Mouse (Mus musculus): ENCODE measurements around the gene Arhgap10. TPM values are rescaled to one million over a fixed set of nuclear protein-coding genes. Genes with fewer than 3 reads are reported as not detected.

Arhgap10 gene
- total and polyA plus RNA-seq, 3 experiments: 2.7 to 5.9 (median 4.8) TPM

- H3K79me2 ChIP-seq (replicated peaks; ENCODE audit: control insufficient read depth, extremely low read depth, insufficient read depth, poor library complexity, severe bottlenecking): no peaks in the 10 kb centered on the region
- H3K27me3 ChIP-seq (replicated peaks): no peaks in the 10 kb centered on the region
- no peaks in the 10 kb centered on the region for H3K36me3 ChIP-seq (replicated peaks in 1 of 2; ENCODE audit: control insufficient read depth in 1 of 2, insufficient read depth in 1 of 2, low read length in 1 of 2)
- TF ChIP-seq HCFC1 (IDR thresholded peaks at IDR 0.05; ENCODE audit: low read depth, low read length): no peak
- no peak for TF ChIP-seq JUN (IDR thresholded peaks at IDR 0.05; ENCODE audit: insufficient read depth, low read depth, low read length)
- no peak for TF ChIP-seq E2F4 (IDR thresholded peaks at IDR 0.05; ENCODE audit: insufficient replicate concordance, low read depth, low read length)
- TF ChIP-seq ZNF384 (IDR thresholded peaks at IDR 0.05; ENCODE audit: low read depth, low read length): no peak
- dilution Hi-C loops (cut with MboI; ENCODE audit: extremely low pct_ligation_motif_present, extremely low pct_unique_long_range_greater_than_20kb, low sequenced_read_pairs) (no loop called here), in situ Hi-C loops (cut with MboI; ENCODE audit: low pct_ligation_motif_present, low pct_unique_long_range_greater_than_20kb, low sequenced_read_pairs) (no loop called here)
- no peaks in the 10 kb centered on the region for H3K9me3 ChIP-seq (replicated peaks; ENCODE audit: low read length)
- H3K9ac ChIP-seq (ENCODE audit: insufficient read depth, low read depth): no peak overlapping the region
- no peak overlapping the region for H3K4me2 ChIP-seq (ENCODE audit: insufficient read depth, low read depth, poor library complexity, severe bottlenecking)
- no peak for DNase-seq (ENCODE audit: extremely low read depth)
- peaks cover 3 to 6% of the 10 kb centered on the region in 2 experiments; a peak in 3 of 4 replicates for H3K4me1 ChIP-seq (ENCODE audit: control insufficient read depth in 1 of 2, insufficient read depth in 2 of 2)
- no peak overlapping the region for H3K4me3 ChIP-seq (replicated peaks in 1 of 3; ENCODE audit: low read depth in 2 of 3, low read length in 2 of 3, poor library complexity in 1 of 3)
- no peak overlapping the region for H3K27ac ChIP-seq (ENCODE audit: insufficient read depth, low read depth)
Observed at GRCm38 (mm10) chr8:77284473-77284872, 233.3 kb downstream of the Arhgap10 start.

- Histone ChIP-seq H3K9me3 (replicated peaks; ENCODE audit: low read length) (no peaks in the 10 kb centered on the region), H3K4me1 (ENCODE audit: control insufficient read depth in 1 of 2, insufficient read depth in 2 of 2) (peaks cover 3 to 6% of the 10 kb centered on the region in 2 experiments; a peak in 3 of 4 replicates), H3K79me2 (replicated peaks; ENCODE audit: control insufficient read depth, extremely low read depth, insufficient read depth, poor library complexity, severe bottlenecking) (no peaks in the 10 kb centered on the region), H3K27ac (ENCODE audit: insufficient read depth, low read depth) (no peak overlapping the region), H3K36me3 (replicated peaks in 1 of 2; ENCODE audit: control insufficient read depth in 1 of 2, insufficient read depth in 1 of 2, low read length in 1 of 2) (no peaks in the 10 kb centered on the region), H3K4me3 (replicated peaks in 1 of 3; ENCODE audit: low read depth in 2 of 3, low read length in 2 of 3, poor library complexity in 1 of 3) (no peak overlapping the region), H3K9ac (ENCODE audit: insufficient read depth, low read depth) (no peak overlapping the region), H3K4me2 (ENCODE audit: insufficient read depth, low read depth, poor library complexity, severe bottlenecking) (no peak overlapping the region), H3K27me3 (replicated peaks) (no peaks in the 10 kb centered on the region)
- in situ Hi-C loops (cut with MboI; ENCODE audit: low pct_ligation_motif_present, low pct_unique_long_range_greater_than_20kb, low sequenced_read_pairs) (no loop called here), dilution Hi-C loops (cut with MboI; ENCODE audit: extremely low pct_ligation_motif_present, extremely low pct_unique_long_range_greater_than_20kb, low sequenced_read_pairs) (no loop called here)
- TF ChIP-seq KAT2A (IDR thresholded peaks at IDR 0.05; ENCODE audit: insufficient replicate concordance, low read length) (no peak), NELFE (IDR thresholded peaks at IDR 0.05; ENCODE audit: low read depth, low read length) (no peak), TBP (conservative IDR thresholded peaks at IDR 0.05; ENCODE audit: low read depth, low read length) (no peak), E2F4 (IDR thresholded peaks at IDR 0.05; ENCODE audit: insufficient replicate concordance, low read depth, low read length) (no peak), USF1 (IDR thresholded peaks at IDR 0.05; ENCODE audit: low read depth, low read length) (no peak), UBTF (IDR thresholded peaks at IDR 0.05; ENCODE audit: low read depth, low read length) (no peak), NRF1 (IDR thresholded peaks at IDR 0.05; ENCODE audit: low read depth, low read length) (no peak), CHD1 (IDR thresholded peaks at IDR 0.05; ENCODE audit: low read depth, low read length) (no peak), CTCF (conservative IDR thresholded peaks at IDR 0.05 in 1 of 2, IDR thresholded peaks at IDR 0.05 in 1 of 2; ENCODE audit: low read depth in 2 of 2, low read length in 2 of 2) (no peak), BHLHE40 (IDR thresholded peaks at IDR 0.05; ENCODE audit: low read depth, low read length) (no peak), IRF4 (IDR thresholded peaks at IDR 0.05; ENCODE audit: low read depth, low read length) (no peak), ZMIZ1 (IDR thresholded peaks at IDR 0.05; ENCODE audit: low read depth, low read length) (no peak), MYC (IDR thresholded peaks at IDR 0.05; ENCODE audit: low read depth, low read length) (no peak), JUN (IDR thresholded peaks at IDR 0.05; ENCODE audit: insufficient read depth, low read depth, low read length) (no peak), POLR2AphosphoS2 (IDR thresholded peaks at IDR 0.05; ENCODE audit: low read depth, low read length) (no peak), ZKSCAN1 (IDR thresholded peaks at IDR 0.05; ENCODE audit: borderline replicate concordance, low read depth, low read length) (no peak), ZNF384 (IDR thresholded peaks at IDR 0.05; ENCODE audit: low read depth, low read length) (no peak), JUND (conservative IDR thresholded peaks at IDR 0.05; ENCODE audit: low read depth, low read length) (no peak), GABPA (IDR thresholded peaks at IDR 0.05; ENCODE audit: insufficient replicate concordance, low read depth, low read length) (no peak)
- DNase-seq (ENCODE audit: extremely low read depth): no peak
Observed at GRCm38 (mm10) chr8:77282605-77283236, 235.0 kb downstream of the Arhgap10 start.

Data from CH12.LX (cell line).